Mouse (Mus musculus): Measurements from ENCODE around the gene Itpripl2.

The Itpripl2 gene

DNA sequence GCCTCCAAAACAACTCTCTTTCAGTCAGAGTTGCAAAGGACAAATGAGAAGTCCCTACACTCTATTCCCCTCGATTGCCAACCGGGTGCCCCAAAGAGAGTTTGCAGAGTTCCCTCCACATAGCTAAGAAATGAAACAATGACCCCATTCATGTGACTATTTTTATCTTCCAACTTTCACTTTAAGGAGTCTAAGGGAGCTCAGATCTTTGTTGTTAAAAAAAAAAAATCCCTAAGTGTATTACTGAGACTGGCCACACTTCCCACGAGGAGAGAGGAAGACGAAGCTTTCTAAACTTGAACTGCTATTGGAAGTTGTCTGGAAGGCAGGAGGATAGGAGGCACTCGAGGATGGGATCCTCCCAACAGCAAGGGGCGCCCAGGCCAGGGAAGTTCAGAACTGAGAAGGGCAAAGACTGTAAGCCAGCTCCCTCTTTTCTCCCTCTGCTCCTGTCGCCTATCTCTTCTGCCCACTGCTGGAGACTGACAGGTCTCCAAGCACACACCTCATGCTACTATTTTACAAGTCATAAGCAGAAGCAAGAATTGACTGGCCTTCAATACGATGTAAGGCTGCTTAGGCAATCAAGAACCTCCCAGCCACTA, 3.6 kb downstream of the Itpripl2 start:
- no peak for DNase-seq (ENCODE audit: low read depth)

GRCm38 (mm10) chr7:118486917-118487316, 4.9 kb downstream of the Itpripl2 start:
- DNase-seq (ENCODE audit: low read depth): no peak

- no peak for DNase-seq (ENCODE audit: low read depth)
These were observed 7.8 kb downstream of the Itpripl2 start for GRCm38 (mm10) chr7:118483996-118484395.

DNA sequence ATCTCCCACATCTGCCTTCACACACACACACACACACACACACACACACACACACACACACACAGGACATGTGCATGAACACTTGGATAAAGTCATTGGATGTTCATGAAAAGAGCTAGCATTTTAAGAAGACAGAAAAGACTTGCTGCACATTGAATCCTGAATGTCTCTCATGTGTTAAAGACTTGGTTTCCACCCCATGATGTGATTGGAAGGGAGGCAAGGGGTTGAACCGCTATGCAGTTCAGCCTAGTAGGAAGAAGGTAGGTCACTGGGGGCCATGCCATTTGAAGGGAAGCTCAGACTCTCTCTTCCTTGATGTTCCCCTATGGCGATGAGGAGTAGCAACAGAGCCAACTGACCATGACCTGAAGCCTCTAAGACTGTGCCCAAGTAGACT, 9.8 kb downstream of the Itpripl2 start:
- DNase-seq (ENCODE audit: low read depth): no peak

GRCm38 (mm10) chr7:118481047-118481810, 10.5 kb downstream of the Itpripl2 start:
- DNase-seq (ENCODE audit: low read depth): no peak

DNA sequence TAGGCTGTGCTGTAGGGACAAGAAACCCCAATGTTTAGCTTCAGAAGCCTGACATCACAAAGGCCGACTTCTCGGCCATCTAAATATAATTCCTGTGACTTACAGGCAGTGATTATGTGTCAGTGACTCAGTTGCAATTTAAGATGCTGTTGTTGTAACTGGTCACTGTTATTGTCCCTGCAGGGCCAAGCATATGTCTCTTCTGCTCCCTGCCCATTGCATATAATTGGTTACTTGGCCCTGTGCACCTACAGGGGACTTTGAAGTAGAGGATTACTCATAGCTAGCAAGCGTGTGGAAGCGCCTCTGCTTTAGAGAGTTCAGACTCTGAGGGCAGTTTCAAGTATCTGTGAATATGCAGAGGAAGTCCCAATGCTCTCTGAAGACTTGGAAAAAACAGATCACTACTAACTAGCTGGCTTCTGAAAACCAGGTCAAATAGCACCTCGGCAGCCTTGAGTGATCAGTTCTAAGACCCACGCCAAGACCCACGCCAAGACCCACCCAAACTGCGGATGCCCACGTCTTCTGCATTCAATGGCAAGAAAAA, 11.5 kb downstream of the Itpripl2 start:
- DNase-seq (ENCODE audit: low read depth): no peak

DNA sequence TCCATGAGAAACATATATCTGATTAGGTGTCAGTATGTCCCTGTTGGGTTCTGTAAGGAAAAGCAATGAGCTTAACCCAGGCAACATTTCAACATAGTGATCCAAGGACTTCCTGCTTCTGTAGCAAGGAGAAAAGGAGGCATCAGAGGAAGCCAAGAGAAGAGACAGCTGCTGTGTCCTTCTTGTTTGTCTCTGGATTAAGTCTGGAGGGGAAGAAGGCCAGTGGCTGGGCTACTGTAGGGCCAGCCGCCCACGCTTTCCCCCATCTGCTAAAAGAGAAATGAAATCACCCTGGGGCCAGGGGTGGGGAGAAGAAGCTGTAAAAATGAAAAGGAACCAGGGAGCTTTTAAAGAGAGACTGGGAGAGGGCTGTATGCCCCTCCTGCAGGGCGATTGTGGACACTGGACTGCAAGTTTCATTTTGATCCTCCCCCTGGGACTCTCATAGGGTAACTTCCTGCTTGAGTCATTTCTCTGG, 12.9 kb downstream of the Itpripl2 start:
- no peak for DNase-seq (ENCODE audit: low read depth)

- DNase-seq (ENCODE audit: low read depth): no peak
These were observed 15.3 kb downstream of the Itpripl2 start for GRCm38 (mm10) chr7:118476428-118476827.

DNA sequence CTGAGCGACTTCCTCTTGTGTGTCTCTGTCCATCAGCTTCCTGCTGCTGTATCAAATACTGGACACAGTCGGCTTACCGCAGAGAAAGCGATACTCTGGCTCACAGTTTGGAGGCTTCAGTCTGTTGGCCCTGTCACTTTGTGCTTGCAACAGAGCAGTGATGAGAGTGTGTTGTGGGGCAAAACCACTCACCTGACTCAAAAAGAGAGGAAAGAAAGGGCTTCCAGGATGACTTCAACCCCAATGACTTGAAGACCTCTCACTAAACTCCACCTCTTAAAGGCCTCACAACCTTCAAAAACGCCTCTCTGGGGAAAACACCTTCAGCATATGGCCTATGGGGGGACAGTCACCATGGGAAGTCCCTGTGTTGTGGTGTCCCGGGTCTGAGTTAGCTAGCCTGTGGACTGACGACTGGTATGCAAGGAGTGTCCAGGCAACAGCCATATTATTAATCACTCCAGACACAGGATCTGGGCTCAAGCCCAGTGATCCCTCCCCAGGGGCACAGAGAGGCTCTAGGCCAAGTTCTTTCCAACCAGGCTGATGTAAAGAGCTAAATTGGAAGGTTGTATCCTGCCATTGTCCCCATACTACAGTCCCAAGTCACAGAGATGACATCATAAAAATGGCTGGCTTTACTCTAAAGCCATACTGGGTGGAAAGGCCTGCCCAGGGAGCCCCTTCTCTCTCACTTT, 16.6 kb downstream of the Itpripl2 start:
- no peak for DNase-seq (ENCODE audit: low read depth)

GRCm38 (mm10) chr7:118472886-118473285, 18.9 kb downstream of the Itpripl2 start:
- no peak for DNase-seq (ENCODE audit: low read depth)

DNA sequence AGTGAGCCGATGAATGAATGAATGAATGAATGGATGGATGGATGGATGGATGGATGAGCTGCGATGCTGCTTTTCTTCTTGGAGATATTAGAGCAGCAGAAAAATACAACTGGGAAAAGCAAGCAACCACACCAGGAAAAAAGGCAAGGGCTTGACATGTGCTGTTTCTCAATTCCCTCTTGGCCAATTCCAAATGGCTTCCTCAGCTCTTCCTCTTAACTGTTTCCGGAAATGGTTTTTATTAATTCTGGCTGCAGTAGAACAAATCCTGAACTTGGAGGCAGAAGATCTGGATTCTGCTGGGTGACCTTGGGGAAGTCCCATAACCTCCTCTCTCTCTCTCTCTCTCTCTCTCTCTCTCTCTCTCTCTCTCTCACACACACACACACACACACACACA, 23.7 kb downstream of the Itpripl2 start:
- DNase-seq (ENCODE audit: low read depth): no peak

DNA sequence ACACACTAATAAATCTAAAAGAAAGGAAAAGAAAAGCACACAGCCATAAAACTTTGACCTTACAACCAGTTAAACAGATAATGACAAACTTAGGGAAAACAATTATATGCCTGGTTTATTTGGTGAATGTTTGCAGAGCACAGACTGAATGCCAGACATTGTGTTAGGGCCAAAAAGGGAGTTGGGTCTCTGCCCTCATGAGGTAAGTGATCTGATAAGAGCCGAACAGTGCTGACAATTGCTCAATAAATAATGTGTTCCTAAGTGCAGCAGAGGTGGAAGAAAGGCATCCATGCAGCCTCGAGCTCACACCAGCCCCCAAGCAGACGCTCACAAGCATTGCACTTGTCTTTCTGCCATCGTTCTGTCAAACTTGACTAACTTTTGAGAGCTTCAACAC, 27.3 kb downstream of the Itpripl2 start:
- DNase-seq (ENCODE audit: low read depth): no peak

GRCm38 (mm10) chr7:118462818-118463762, 28.7 kb downstream of the Itpripl2 start:
- no peak for DNase-seq (ENCODE audit: low read depth)

GRCm38 (mm10) chr7:118461400-118462136, 30.2 kb downstream of the Itpripl2 start:
- no peak for DNase-seq (ENCODE audit: low read depth)

DNA sequence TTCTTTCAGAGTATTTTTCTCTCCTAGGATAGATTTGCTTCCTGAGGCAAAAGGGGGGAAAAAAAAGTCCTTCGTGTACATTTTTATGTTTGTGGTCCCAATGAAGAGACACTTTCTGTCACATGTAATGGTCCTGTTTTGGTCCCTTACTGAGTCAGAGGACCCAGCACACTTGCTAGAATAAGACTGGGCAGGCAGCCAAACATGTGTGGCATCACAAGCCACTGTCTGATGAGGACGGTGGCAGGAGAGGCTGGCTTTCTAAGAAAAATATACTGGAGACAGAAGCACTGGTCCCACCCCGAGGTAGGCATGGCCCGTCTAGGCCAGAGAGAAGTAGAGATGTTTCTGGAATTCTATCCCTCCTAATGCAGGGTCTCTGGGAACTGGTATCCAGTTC, 38.1 kb downstream of the Itpripl2 start:
- no peak for DNase-seq (ENCODE audit: low read depth)

GRCm38 (mm10) chr7:118452940-118453339, 38.8 kb downstream of the Itpripl2 start:
- DNase-seq (ENCODE audit: low read depth): no peak

GRCm38 (mm10) chr7:118448134-118448967, 43.4 kb downstream of the Itpripl2 start, which contains the start of gene Syt17:
TSS of gene Syt17 (minus strand) at chr7:118448222.
- DNase-seq (ENCODE audit: low read depth): peak; percentile 23

DNA sequence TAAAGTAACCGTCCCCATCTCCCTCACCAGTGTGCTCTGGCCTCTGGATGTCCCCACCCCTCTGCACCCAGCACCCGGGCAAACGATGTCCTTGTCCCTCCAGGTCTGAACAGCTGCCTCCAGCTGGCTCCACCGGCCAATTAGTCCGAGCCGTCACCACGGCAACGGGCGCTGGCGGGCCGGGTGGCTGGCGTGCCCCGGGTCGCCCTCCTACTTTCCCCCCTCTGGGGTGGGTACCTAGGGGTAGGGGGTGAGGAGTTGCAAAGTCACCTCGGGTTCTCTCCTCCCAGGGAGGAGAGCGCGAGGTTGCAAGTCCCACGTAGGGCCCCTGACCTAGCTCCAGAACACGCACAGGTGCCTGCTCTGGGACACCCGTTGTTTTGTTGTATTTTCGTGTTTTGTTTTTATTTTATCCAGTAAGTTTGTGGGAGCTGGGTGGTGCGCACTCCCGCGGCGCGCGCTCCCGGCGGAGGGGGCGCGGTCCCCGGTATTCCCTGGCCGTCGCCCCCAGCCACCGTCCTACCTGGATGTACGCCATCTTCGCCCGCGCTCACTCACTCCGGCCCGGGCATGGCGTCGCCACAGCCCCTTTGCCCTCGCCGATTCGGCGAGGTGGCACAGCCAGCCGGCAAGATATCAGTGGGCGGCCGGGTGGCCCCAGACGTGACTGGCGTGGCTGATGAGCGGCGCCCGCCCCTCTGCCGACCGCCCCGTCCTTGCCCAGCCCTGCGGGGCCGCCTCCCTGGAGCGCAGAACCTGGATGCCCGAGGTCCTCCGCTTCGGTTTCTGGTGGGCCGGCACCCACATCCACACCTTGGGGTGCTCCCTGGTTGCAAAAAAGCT, 44.3 kb downstream of the Itpripl2 start:
- no peak for DNase-seq (ENCODE audit: low read depth)
